Mouse (Mus musculus) myocyte (in vitro differentiated cells): Measurements from ENCODE around the gene Naa35.

Experiments
- POLR2A ChIP-seq: IDR thresholded peaks from one replicate; pipeline ENCODE4 v1.6.1; 2011; ENCODE audit warnings: low read depth, mild to moderate bottlenecking, control low read depth, moderate library complexity; ENCODE audit not compliant: insufficient read length
- TCF12 ChIP-seq: IDR thresholded peaks from one replicate; pipeline ENCODE4 v1.6.1; 2011; ENCODE audit warnings: mild to moderate bottlenecking, control low read depth; ENCODE audit not compliant: poor library complexity, insufficient read depth, severe bottlenecking
- USF1 ChIP-seq: IDR thresholded peaks from one replicate; pipeline ENCODE4 v1.6.1; 2011; ENCODE audit warnings: low read depth, mild to moderate bottlenecking, control low read depth, moderate library complexity

DNA sequence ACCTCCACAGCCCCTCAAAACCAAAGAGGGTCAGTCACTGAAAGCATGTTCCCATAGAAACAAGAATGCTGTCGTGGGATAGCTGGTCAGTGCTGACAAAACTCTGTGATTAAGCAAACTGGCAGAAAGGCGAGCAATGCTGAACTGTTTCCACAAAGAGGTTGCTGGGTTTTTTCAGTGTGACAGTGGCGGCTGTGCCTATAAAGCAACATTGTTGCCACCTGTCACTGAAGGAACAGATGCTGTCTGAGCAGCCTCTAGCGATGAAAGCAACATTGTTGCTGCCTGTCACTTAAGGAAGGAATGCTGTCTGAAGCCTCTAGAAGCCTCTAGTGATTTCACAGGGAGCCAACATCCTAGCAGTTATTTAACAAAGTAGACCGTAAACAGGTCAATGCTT is 67.6 kb downstream of the Naa35 start:
- TF ChIP-seq POLR2A (no peak), USF1 (no peak), TCF12 (no peak)
